Mouse (Mus musculus): ENCODE data around the gene Ndufa3. TPM values are rescaled to one million over a fixed set of nuclear protein-coding genes. Genes with fewer than 3 reads are reported as not detected.

Ndufa3 gene
- polyA plus RNA-seq, 1 experiment = 311 TPM

GRCm38 (mm10) chr7:3607391-3607790 lies 9.8 kb upstream of the Ndufa3 start:
- Histone ChIP-seq H3K27me3 (ENCODE audit: control insufficient read depth, insufficient read depth, low read length) (no peaks in the 10 kb centered on the region), H3K4me1 (replicated peaks; ENCODE audit: control insufficient read depth, insufficient read depth, low read length) (peaks cover 9% of the 10 kb centered on the region; the same call in 1 of the 2 replicates), H3K36me3 (ENCODE audit: control insufficient read depth, insufficient read depth, low read length) (no peaks in the 10 kb centered on the region), H3K4me3 (ENCODE audit: control insufficient read depth, insufficient read depth, low read length) (no peak overlapping the region), H3K27ac (ENCODE audit: control insufficient read depth, insufficient read depth, low read length) (no peak overlapping the region)
- TF ChIP-seq POLR2A (IDR thresholded peaks at IDR 0.05; ENCODE audit: control insufficient read depth, extremely low read depth, insufficient read depth, low read length, poor library complexity) (no peak), CTCF (IDR thresholded peaks at IDR 0.05; ENCODE audit: borderline replicate concordance, control insufficient read depth, extremely low read depth, insufficient read depth, low read length, poor library complexity) (no peak)
- 89% methylated on average over 6 of the region's 6 CpGs for WGBS
- no peak for DNase-seq

- no peak for DNase-seq
- TF ChIP-seq POLR2A (IDR thresholded peaks at IDR 0.05; ENCODE audit: control insufficient read depth, extremely low read depth, insufficient read depth, low read length, poor library complexity) (no peak), CTCF (IDR thresholded peaks at IDR 0.05; ENCODE audit: borderline replicate concordance, control insufficient read depth, extremely low read depth, insufficient read depth, low read length, poor library complexity) (no peak)
- no peaks in the 10 kb centered on the region for H3K36me3 ChIP-seq (ENCODE audit: control insufficient read depth, insufficient read depth, low read length)
- H3K4me1 ChIP-seq (replicated peaks; ENCODE audit: control insufficient read depth, insufficient read depth, low read length) = peaks cover 9% of the 10 kb centered on the region; the same call in 1 of the 2 replicates
- 97% methylated on average over 3 of the region's 3 CpGs for WGBS
- H3K27ac ChIP-seq (ENCODE audit: control insufficient read depth, insufficient read depth, low read length) = no peak overlapping the region
- H3K4me3 ChIP-seq (ENCODE audit: control insufficient read depth, insufficient read depth, low read length) = no peak overlapping the region
- no peaks in the 10 kb centered on the region for H3K27me3 ChIP-seq (ENCODE audit: control insufficient read depth, insufficient read depth, low read length)
Measured at GRCm38 (mm10) chr7:3608668-3609067, 8.5 kb upstream of the Ndufa3 start.

- no peak for DNase-seq
- no peak for TF ChIP-seq CTCF (IDR thresholded peaks at IDR 0.05; ENCODE audit: borderline replicate concordance, control insufficient read depth, extremely low read depth, insufficient read depth, low read length, poor library complexity)
- TF ChIP-seq POLR2A (IDR thresholded peaks at IDR 0.05; ENCODE audit: control insufficient read depth, extremely low read depth, insufficient read depth, low read length, poor library complexity) = no peak
- WGBS = 53% methylated on average over 3 of the region's 3 CpGs
- Histone ChIP-seq H3K4me1 (replicated peaks; ENCODE audit: control insufficient read depth, insufficient read depth, low read length) (peaks cover 9% of the 10 kb centered on the region; the same call in 1 of the 2 replicates), H3K4me3 (ENCODE audit: control insufficient read depth, insufficient read depth, low read length) (no peak overlapping the region), H3K36me3 (ENCODE audit: control insufficient read depth, insufficient read depth, low read length) (no peaks in the 10 kb centered on the region), H3K27me3 (ENCODE audit: control insufficient read depth, insufficient read depth, low read length) (no peaks in the 10 kb centered on the region), H3K27ac (ENCODE audit: control insufficient read depth, insufficient read depth, low read length) (no peak overlapping the region)
Measured at GRCm38 (mm10) chr7:3609082-3609481, 8.1 kb upstream of the Ndufa3 start.

- WGBS = 9% methylated on average over 3 of the region's 3 CpGs
- Histone ChIP-seq H3K4me1 (replicated peaks; ENCODE audit: control insufficient read depth, insufficient read depth, low read length) (peaks cover 9% of the 10 kb centered on the region; the same call in 1 of the 2 replicates), H3K36me3 (ENCODE audit: control insufficient read depth, insufficient read depth, low read length) (no peaks in the 10 kb centered on the region), H3K27ac (ENCODE audit: control insufficient read depth, insufficient read depth, low read length) (no peak overlapping the region), H3K4me3 (ENCODE audit: control insufficient read depth, insufficient read depth, low read length) (no peak overlapping the region), H3K27me3 (ENCODE audit: control insufficient read depth, insufficient read depth, low read length) (no peaks in the 10 kb centered on the region)
- DNase-seq = no peak
- no peak for TF ChIP-seq POLR2A (IDR thresholded peaks at IDR 0.05; ENCODE audit: control insufficient read depth, extremely low read depth, insufficient read depth, low read length, poor library complexity)
- TF ChIP-seq CTCF (IDR thresholded peaks at IDR 0.05; ENCODE audit: borderline replicate concordance, control insufficient read depth, extremely low read depth, insufficient read depth, low read length, poor library complexity) = no peak
Measured at GRCm38 (mm10) chr7:3610437-3610836, 6.7 kb upstream of the Ndufa3 start.

- Histone ChIP-seq H3K4me1 (replicated peaks; ENCODE audit: control insufficient read depth, insufficient read depth, low read length) (peaks cover 9% of the 10 kb centered on the region; the same call in 1 of the 2 replicates), H3K36me3 (ENCODE audit: control insufficient read depth, insufficient read depth, low read length) (no peaks in the 10 kb centered on the region), H3K4me3 (ENCODE audit: control insufficient read depth, insufficient read depth, low read length) (no peak overlapping the region), H3K27me3 (ENCODE audit: control insufficient read depth, insufficient read depth, low read length) (no peaks in the 10 kb centered on the region), H3K27ac (ENCODE audit: control insufficient read depth, insufficient read depth, low read length) (no peak overlapping the region)
- 77% methylated on average over 13 of the region's 13 CpGs for WGBS
- no peak for TF ChIP-seq CTCF (IDR thresholded peaks at IDR 0.05; ENCODE audit: borderline replicate concordance, control insufficient read depth, extremely low read depth, insufficient read depth, low read length, poor library complexity)
- TF ChIP-seq POLR2A (IDR thresholded peaks at IDR 0.05; ENCODE audit: control insufficient read depth, extremely low read depth, insufficient read depth, low read length, poor library complexity) = no peak
- no peak for DNase-seq
Measured at GRCm38 (mm10) chr7:3611006-3611405, 6.2 kb upstream of the Ndufa3 start.

- Histone ChIP-seq H3K27me3 (ENCODE audit: control insufficient read depth, insufficient read depth, low read length) (no peaks in the 10 kb centered on the region), H3K4me1 (replicated peaks; ENCODE audit: control insufficient read depth, insufficient read depth, low read length) (peaks cover 13% of the 10 kb centered on the region), H3K36me3 (ENCODE audit: control insufficient read depth, insufficient read depth, low read length) (peaks cover 3% of the 10 kb centered on the region; the same call in 1 of the 2 replicates), H3K4me3 (ENCODE audit: control insufficient read depth, insufficient read depth, low read length) (no peak overlapping the region), H3K27ac (ENCODE audit: control insufficient read depth, insufficient read depth, low read length) (no peak overlapping the region)
- TF ChIP-seq CTCF (IDR thresholded peaks at IDR 0.05; ENCODE audit: borderline replicate concordance, control insufficient read depth, extremely low read depth, insufficient read depth, low read length, poor library complexity) (no peak), POLR2A (IDR thresholded peaks at IDR 0.05; ENCODE audit: control insufficient read depth, extremely low read depth, insufficient read depth, low read length, poor library complexity) (no peak)
- no peak for DNase-seq
- 84% methylated on average over 3 of the region's 3 CpGs for WGBS
Measured at GRCm38 (mm10) chr7:3614021-3614420, 3.2 kb upstream of the Ndufa3 start.

- H3K4me3 ChIP-seq (ENCODE audit: control insufficient read depth, insufficient read depth, low read length) = no peak within 1 kb of the TSS
- peaks cover 12% of the 10 kb centered on the region; the same call in 1 of the 2 replicates for H3K36me3 ChIP-seq (ENCODE audit: control insufficient read depth, insufficient read depth, low read length)
- WGBS = 92% methylated on average over 4 of the region's 4 CpGs
- TF ChIP-seq CTCF (IDR thresholded peaks at IDR 0.05; ENCODE audit: borderline replicate concordance, control insufficient read depth, extremely low read depth, insufficient read depth, low read length, poor library complexity) (no peak), POLR2A (IDR thresholded peaks at IDR 0.05; ENCODE audit: control insufficient read depth, extremely low read depth, insufficient read depth, low read length, poor library complexity) (no peak)
- no peaks in the 10 kb centered on the region for H3K27me3 ChIP-seq (ENCODE audit: control insufficient read depth, insufficient read depth, low read length)
- H3K27ac ChIP-seq (ENCODE audit: control insufficient read depth, insufficient read depth, low read length) = no peak within 1 kb of the TSS
- no peak for DNase-seq
- H3K4me1 ChIP-seq (replicated peaks; ENCODE audit: control insufficient read depth, insufficient read depth, low read length) = peaks cover 8% of the 10 kb centered on the region
Measured at GRCm38 (mm10) chr7:3616057-3616388, 1.1 kb upstream of the Ndufa3 start, which contains the start of gene Oscar. Gene Oscar, minus strand, starts transcription at chr7:3616157.
